Mouse (Mus musculus) MEL (cell line): ENCODE results near the gene Rad51b. TPM values are rescaled to one million over a fixed set of nuclear protein-coding genes. Genes with fewer than 3 reads are reported as not detected.

Source experiments
- DNase-seq: peaks from one replicate; pipeline ENCODE4 v3.0.0; 2011; ENCODE audit warnings: low read depth, low spot score
- H3K27ac ChIP-seq: 2 replicates; pipeline ENCODE4 v1.5.1; 2012; ENCODE audit warnings: low read depth, mild to moderate bottlenecking, control low read depth, low read length, moderate library complexity; ENCODE audit not compliant: control insufficient read depth
- H3K27me3 ChIP-seq, 2 experiments: fragments of 150-350 bp in 1 of 2; sonication (generic) in 1 of 2; 2 replicates each; pipeline ENCODE4 v1.6.1; 2012; ENCODE audit warnings: low read length in 2 of 2, mild to moderate bottlenecking in 2 of 2, improper control_type of control experiment in 1 of 2, moderate library complexity in 1 of 2; ENCODE audit not compliant: insufficient read depth in 2 of 2, control insufficient read depth in 1 of 2
- H3K36me3 ChIP-seq, 2 experiments: 2 replicates each; pipeline ENCODE4 v1.6.1; 2012 to 2014; ENCODE audit warnings: low read length in 2 of 2, improper control_type of control experiment in 1 of 2, inconsistent platforms in 1 of 2, mild to moderate bottlenecking in 1 of 2; ENCODE audit not compliant: insufficient read depth in 2 of 2, control insufficient read depth in 1 of 2
- H3K4me1 ChIP-seq, 2 experiments: fragments of 150-350 bp in 1 of 2; sonication (generic) in 1 of 2; 2 replicates each; pipeline ENCODE4 v1.6.1; 2012; ENCODE audit warnings: low read length in 2 of 2, improper control_type of control experiment in 1 of 2, mild to moderate bottlenecking in 1 of 2; ENCODE audit not compliant: insufficient read depth in 2 of 2, control insufficient read depth in 1 of 2
- H3K4me3 ChIP-seq, 2 experiments: fragments of 150-350 bp in 1 of 2; sonication (generic) in 1 of 2; 2 replicates each; pipeline ENCODE4 v1.5.1; 2012; ENCODE audit warnings: low read depth in 2 of 2, low read length in 2 of 2, mild to moderate bottlenecking in 2 of 2, moderate library complexity in 2 of 2, control low read depth in 1 of 2, improper control_type of control experiment in 1 of 2; ENCODE audit not compliant: control insufficient read depth in 1 of 2, insufficient read depth in 1 of 2
- H3K79me2 ChIP-seq: 2 replicates; pipeline ENCODE4 v1.6.1; 2012; ENCODE audit warnings: mild to moderate bottlenecking, low read length, moderate library complexity; ENCODE audit not compliant: control insufficient read depth, poor library complexity, insufficient read depth
- H3K9ac ChIP-seq: 2 replicates; pipeline ENCODE4 v1.6.1; 2012; ENCODE audit warnings: low read depth, mild to moderate bottlenecking, control low read depth, low read length, moderate library complexity; ENCODE audit not compliant: control insufficient read depth, poor library complexity, severe bottlenecking
- H3K9me3 ChIP-seq: fragments of 150-350 bp; sonication (generic); replicated peaks from 2 replicates; pipeline ENCODE4 v1.6.1; 2012; ENCODE audit warnings: mild to moderate bottlenecking, low read length, improper control_type of control experiment, moderate library complexity; ENCODE audit not compliant: insufficient read depth
- BHLHE40 ChIP-seq: IDR thresholded peaks from 2 replicates; pipeline ENCODE4 v1.6.1; 2012; ENCODE audit warnings: low read depth, mild to moderate bottlenecking, inconsistent platforms, low read length, improper control_type of control experiment, borderline replicate concordance
- CHD2 ChIP-seq: IDR thresholded peaks from 2 replicates; pipeline ENCODE4 v1.6.1; 2011; ENCODE audit warnings: low read length, improper control_type of control experiment
- CTCF ChIP-seq, 3 experiments: IDR thresholded peaks in 2 of 3; conservative IDR thresholded peaks in 1 of 3; 2 replicates each; pipeline ENCODE4 v1.5.1; 2011 to 2012; ENCODE audit warnings: low read length in 3 of 3, low read depth in 2 of 3, mild to moderate bottlenecking in 2 of 3, improper control_type of control experiment in 1 of 3, inconsistent platforms in 1 of 3, mixed read lengths in 1 of 3, moderate library complexity in 1 of 3; ENCODE audit not compliant: control insufficient read depth in 1 of 3, insufficient read depth in 1 of 3, poor library complexity in 1 of 3, severe bottlenecking in 1 of 3
- E2F4 ChIP-seq: IDR thresholded peaks from 2 replicates; pipeline ENCODE4 v1.6.1; 2011; ENCODE audit warnings: low read depth, low read length, improper control_type of control experiment, borderline replicate concordance
- ELF1 ChIP-seq: IDR thresholded peaks from 2 replicates; pipeline ENCODE4 v1.6.1; 2014; ENCODE audit warnings: low read depth, mild to moderate bottlenecking, inconsistent platforms, low read length, improper control_type of control experiment, moderate library complexity
- ETS1 ChIP-seq: IDR thresholded peaks from 2 replicates; pipeline ENCODE4 v1.6.1; 2012; ENCODE audit warnings: low read depth, mild to moderate bottlenecking, inconsistent platforms, low read length, improper control_type of control experiment, moderate library complexity
- GABPA ChIP-seq: IDR thresholded peaks from 2 replicates; pipeline ENCODE4 v1.6.1; 2012; ENCODE audit warnings: low read depth, mild to moderate bottlenecking, inconsistent platforms, low read length, improper control_type of control experiment, moderate library complexity
- GATA1 ChIP-seq: IDR thresholded peaks from 2 replicates; pipeline ENCODE4 v1.6.1; 2011; ENCODE audit warnings: low read depth, low read length, improper control_type of control experiment
- KAT2A ChIP-seq: conservative IDR thresholded peaks from 2 replicates; pipeline ENCODE4 v1.6.1; 2012; ENCODE audit warnings: low read depth, low read length, improper control_type of control experiment, inconsistent platforms
- MAZ ChIP-seq: IDR thresholded peaks from 2 replicates; pipeline ENCODE4 v1.6.1; 2012; ENCODE audit warnings: low read depth, mild to moderate bottlenecking, inconsistent platforms, low read length, improper control_type of control experiment
- MEF2A ChIP-seq: IDR thresholded peaks from 2 replicates; pipeline ENCODE4 v1.6.1; 2014; ENCODE audit warnings: low read depth, mild to moderate bottlenecking, inconsistent platforms, low read length, improper control_type of control experiment; ENCODE audit not compliant: poor library complexity, insufficient replicate concordance, severe bottlenecking; ENCODE audit errors: extremely low read depth
- MXI1 ChIP-seq: IDR thresholded peaks from 2 replicates; pipeline ENCODE4 v1.6.1; 2011; ENCODE audit warnings: mild to moderate bottlenecking, low read depth, low read length, improper control_type of control experiment
- MYB ChIP-seq: IDR thresholded peaks from 2 replicates; pipeline ENCODE4 v1.6.1; 2011; ENCODE audit warnings: mild to moderate bottlenecking, low read depth, low read length, improper control_type of control experiment
- NRF1 ChIP-seq: IDR thresholded peaks from 2 replicates; pipeline ENCODE4 v1.6.1; 2014; ENCODE audit warnings: low read depth, mild to moderate bottlenecking, inconsistent platforms, low read length, improper control_type of control experiment, moderate library complexity; ENCODE audit not compliant: poor library complexity, insufficient read depth, severe bottlenecking
- POLR2A ChIP-seq, 2 experiments: IDR thresholded peaks; 2 replicates each; pipeline ENCODE4 v1.6.1; 2011 to 2012; ENCODE audit warnings: low read length in 2 of 2, mild to moderate bottlenecking in 2 of 2, control low read depth in 1 of 2, improper control_type of control experiment in 1 of 2, low read depth in 1 of 2, moderate library complexity in 1 of 2; ENCODE audit not compliant: control insufficient read depth in 1 of 2, insufficient read depth in 1 of 2, poor library complexity in 1 of 2
- RAD21 ChIP-seq: IDR thresholded peaks from 2 replicates; pipeline ENCODE4 v1.6.1; 2011; ENCODE audit warnings: mild to moderate bottlenecking, low read depth, low read length, improper control_type of control experiment
- RCOR1 ChIP-seq: IDR thresholded peaks from 2 replicates; pipeline ENCODE4 v1.6.1; 2012; ENCODE audit warnings: low read depth, mild to moderate bottlenecking, inconsistent platforms, low read length, improper control_type of control experiment
- SIN3A ChIP-seq: IDR thresholded peaks from 2 replicates; pipeline ENCODE4 v1.6.1; 2012; ENCODE audit warnings: low read length, improper control_type of control experiment, inconsistent platforms
- SMC3 ChIP-seq: IDR thresholded peaks from 2 replicates; pipeline ENCODE4 v1.6.1; 2011; ENCODE audit warnings: low read depth, low read length, improper control_type of control experiment
- TCF12 ChIP-seq: IDR thresholded peaks from 2 replicates; pipeline ENCODE4 v1.6.1; 2014; ENCODE audit warnings: low read depth, mild to moderate bottlenecking, inconsistent platforms, low read length, improper control_type of control experiment, moderate library complexity
- UBTF ChIP-seq: IDR thresholded peaks from 2 replicates; pipeline ENCODE4 v1.6.1; 2012; ENCODE audit warnings: low read depth, mild to moderate bottlenecking, inconsistent platforms, low read length, improper control_type of control experiment, moderate library complexity, borderline replicate concordance; ENCODE audit not compliant: insufficient read depth
- USF2 ChIP-seq, 2 experiments: IDR thresholded peaks; 2 replicates each; pipeline ENCODE4 v1.6.1; 2011 to 2012; ENCODE audit warnings: improper control_type of control experiment in 2 of 2, low read length in 2 of 2, borderline replicate concordance in 1 of 2, inconsistent platforms in 1 of 2, low read depth in 1 of 2, mild to moderate bottlenecking in 1 of 2; ENCODE audit not compliant: insufficient read depth in 1 of 2
- ZKSCAN1 ChIP-seq: IDR thresholded peaks from 2 replicates; pipeline ENCODE4 v1.6.1; 2012; ENCODE audit warnings: low read depth, mild to moderate bottlenecking, inconsistent platforms, low read length, improper control_type of control experiment, moderate library complexity
- ZMIZ1 ChIP-seq: IDR thresholded peaks from 2 replicates; pipeline ENCODE4 v1.6.1; 2012; ENCODE audit warnings: low read depth, mild to moderate bottlenecking, inconsistent platforms, low read length, improper control_type of control experiment, moderate library complexity
- ZNF384 ChIP-seq: IDR thresholded peaks from 2 replicates; pipeline ENCODE4 v1.6.1; 2012; ENCODE audit warnings: low read depth, mild to moderate bottlenecking, inconsistent platforms, low read length, improper control_type of control experiment
- polyA plus RNA-seq, 2 experiments: library from polyadenylated mRNA; stranded (reverse) in 1 of 2; unstranded in 1 of 2; fragments of >175 nt in 1 of 2; fragments of >200 nt in 1 of 2; gene quantifications; 2 replicates each; pipeline versions ENCODE4 v1.2.1 to v1.2.4; 2012; ENCODE audit warnings: low replicate concordance in 2 of 2, low read depth in 1 of 2; ENCODE audit not compliant: insufficient read length in 2 of 2, insufficient read depth in 1 of 2, missing spikeins in 1 of 2
- total RNA-seq: library from RNA; depleted of rRNA; stranded (reverse); fragments of 300-350 nt; gene quantifications from 2 replicates; pipeline ENCODE4 v1.2.3, GENCODE M21; 2012

The Rad51b gene
- total and polyA plus RNA-seq, 3 experiments, result 3.6 to 5.7 TPM; not detected in 1

- H3K9ac ChIP-seq, result no peak overlapping the region
- H3K27me3 ChIP-seq, result no peaks in the 10 kb centered on the region
- H3K4me1 ChIP-seq, result no peaks in the 10 kb centered on the region
- no peaks in the 10 kb centered on the region for H3K36me3 ChIP-seq
- no peak for DNase-seq
- no peak overlapping the region for H3K27ac ChIP-seq
- no peak overlapping the region for H3K4me3 ChIP-seq
- H3K79me2 ChIP-seq, result no peaks in the 10 kb centered on the region
- TF ChIP-seq USF2 (IDR thresholded peaks at IDR 0.05; ENCODE audit: borderline replicate concordance in 1 of 2, insufficient read depth in 1 of 2, low read depth in 1 of 2, low read length in 2 of 2) (no peak), MYB (no peak), ETS1 (no peak), UBTF (no peak), RCOR1 (no peak), CTCF (IDR thresholded peaks at IDR 0.05 in 2 of 3, conservative IDR thresholded peaks at IDR 0.05 in 1 of 3; ENCODE audit: control insufficient read depth in 1 of 3, insufficient read depth in 1 of 3, low read depth in 2 of 3, low read length in 3 of 3, poor library complexity in 1 of 3, severe bottlenecking in 1 of 3) (no peak), CHD2 (no peak), ZNF384 (no peak), RAD21 (no peak), SMC3 (no peak), TCF12 (no peak), MAZ (no peak), ELF1 (no peak), GABPA (no peak), SIN3A (no peak), GATA1 (no peak), ZMIZ1 (no peak), BHLHE40 (no peak), POLR2A (IDR thresholded peaks at IDR 0.05; ENCODE audit: control insufficient read depth in 1 of 2, insufficient read depth in 1 of 2, low read depth in 1 of 2, low read length in 2 of 2, poor library complexity in 1 of 2) (no peak)
- no peaks in the 10 kb centered on the region for H3K9me3 ChIP-seq
Observed at GRCm38 (mm10) chr12:79647976-79648375, 350.9 kb downstream of the Rad51b start.

- Histone ChIP-seq H3K27me3 (no peaks in the 10 kb centered on the region), H3K36me3 (no peaks in the 10 kb centered on the region), H3K4me3 (no peak overlapping the region), H3K27ac (no peak overlapping the region), H3K79me2 (no peaks in the 10 kb centered on the region), H3K9me3 (no peaks in the 10 kb centered on the region), H3K9ac (no peak overlapping the region)
- no peak for DNase-seq
- TF ChIP-seq NRF1 (no peak), MEF2A (no peak), KAT2A (no peak), POLR2A (IDR thresholded peaks at IDR 0.05; ENCODE audit: control insufficient read depth in 1 of 2, insufficient read depth in 1 of 2, low read depth in 1 of 2, low read length in 2 of 2, poor library complexity in 1 of 2) (no peak), RAD21 (no peak), MXI1 (no peak), SIN3A (no peak), E2F4 (no peak), SMC3 (no peak), ZKSCAN1 (no peak)
- TF ChIP-seq, all 39 proteins: peak for 0
- no peaks in the 10 kb centered on the region for H3K4me1 ChIP-seq
Observed at GRCm38 (mm10) chr12:79648812-79649700, 352.0 kb downstream of the Rad51b start.
